Mouse (Mus musculus) frontal cortex, postnatal 10 days (tissue): ENCODE results near the gene Zdhhc5.
"Not testable (repeated sequence)": the region's sequence is repeated elsewhere in the genome, so short reads cannot be mapped to it uniquely, and the experiment has no call there.

ENCODE experiments used
- DNase-seq, 2 experiments: peaks; one replicate each; pipeline ENCODE4 v3.0.0; 2022; ENCODE audit warnings: low spot score in 2 of 2, mixed read lengths in 1 of 2

The Zdhhc5 gene

DNA sequence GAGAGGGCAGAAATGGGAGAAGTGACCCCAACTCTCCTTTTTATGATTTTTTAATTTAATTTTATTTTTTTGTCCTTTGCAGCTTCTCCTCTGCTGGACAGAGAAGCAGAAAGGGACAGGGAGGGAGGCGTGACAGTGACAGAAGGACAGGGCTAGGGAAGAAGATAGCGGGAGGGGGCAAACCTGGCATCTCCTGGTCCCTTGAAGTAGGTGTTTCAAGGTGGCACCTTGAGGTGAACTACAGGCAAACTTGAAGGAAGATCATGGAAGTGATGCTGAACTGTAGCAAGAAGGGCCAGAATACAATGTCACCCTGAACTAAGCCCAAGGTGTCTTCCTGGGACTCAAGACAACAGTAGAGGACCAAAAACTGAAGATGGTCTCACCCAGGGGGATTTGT lies 19.9 kb upstream of the Zdhhc5 start:
- no peak for DNase-seq

DNA sequence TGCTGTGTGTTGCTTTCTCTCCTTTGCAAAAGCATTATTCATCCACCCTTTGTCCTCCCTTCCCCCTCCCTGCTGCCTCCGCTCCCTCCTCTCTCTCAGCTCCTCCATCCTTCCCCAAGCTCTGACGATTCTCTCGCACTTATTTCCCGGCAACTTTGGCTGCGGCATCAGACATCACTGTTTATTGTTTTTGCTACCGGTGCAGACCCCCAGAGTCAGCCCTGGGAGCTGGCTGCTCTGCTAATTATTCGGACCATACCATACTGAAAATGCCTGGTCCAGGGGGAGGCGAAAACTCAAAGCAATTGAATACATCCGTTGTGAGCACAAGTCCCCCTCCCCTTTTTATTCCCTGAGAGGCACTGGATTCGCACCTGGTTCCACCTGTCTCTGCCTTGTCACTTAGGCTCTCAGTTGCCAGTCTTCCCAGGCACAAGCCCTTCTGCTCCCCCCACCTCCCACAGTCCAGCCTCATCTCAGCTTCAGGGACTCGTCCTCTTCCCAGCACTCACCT lies 19.4 kb upstream of the Zdhhc5 start:
- DNase-seq = peak in 1 of 2 experiments; percentile 35

DNA sequence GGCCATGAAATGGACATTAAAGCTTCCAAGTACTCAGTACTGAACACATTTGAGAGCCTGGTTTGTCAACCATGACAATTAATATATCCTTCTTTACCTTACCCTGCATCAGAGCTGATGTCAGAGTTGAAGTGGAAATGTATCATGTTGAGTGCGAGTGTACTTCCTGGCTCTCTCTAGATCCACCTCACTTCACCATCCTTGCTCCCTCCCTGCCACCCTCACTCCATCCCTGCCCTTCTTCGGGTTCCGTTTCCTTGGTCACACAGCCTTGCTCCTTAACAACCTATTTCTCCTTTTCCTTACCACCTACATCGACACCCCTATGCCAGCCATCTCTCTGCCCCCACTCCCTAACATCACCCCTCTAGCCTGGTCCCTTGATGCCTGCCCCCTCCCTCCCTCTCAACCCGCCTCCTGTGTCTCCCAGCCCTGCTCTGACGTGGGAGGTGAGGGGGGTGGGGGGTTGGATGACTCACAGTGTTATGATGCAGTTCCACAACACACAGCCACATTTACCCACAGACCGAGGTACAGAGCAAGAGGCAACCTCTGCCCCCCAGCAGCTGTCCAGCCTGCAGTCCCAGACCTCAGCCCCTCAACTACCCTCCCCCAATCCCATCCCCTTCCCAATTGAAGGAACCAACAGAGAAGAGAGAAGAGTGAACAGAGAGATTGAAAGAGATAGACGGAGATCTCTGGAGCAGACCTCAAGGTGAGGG lies 18.8 kb upstream of the Zdhhc5 start, which contains the start of gene Ypel4:
Gene Ypel4, plus strand, starts transcription at position 480 of the 722 bp plus-strand sequence.
- DNase-seq = peak; percentile 63 to 69

DNA sequence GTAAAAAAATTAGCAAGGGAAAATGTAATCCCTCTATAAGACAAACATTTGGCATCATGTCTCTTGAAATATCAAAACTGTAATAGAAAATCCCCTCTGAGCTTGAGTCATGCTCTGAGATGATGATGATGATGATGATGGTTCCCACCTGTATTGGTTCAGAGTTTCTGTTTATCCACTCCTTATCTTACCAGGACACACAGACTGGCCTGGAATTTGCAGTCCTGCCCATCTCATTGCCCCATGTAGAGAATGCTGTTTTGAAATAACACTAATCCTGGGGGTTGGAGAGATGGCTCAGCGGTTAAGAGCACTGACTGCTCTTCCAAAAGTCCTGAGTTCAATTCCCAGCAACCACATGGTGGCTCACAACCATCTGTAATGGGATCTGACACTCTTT lies 17.4 kb upstream of the Zdhhc5 start:
- no peak for DNase-seq

DNA sequence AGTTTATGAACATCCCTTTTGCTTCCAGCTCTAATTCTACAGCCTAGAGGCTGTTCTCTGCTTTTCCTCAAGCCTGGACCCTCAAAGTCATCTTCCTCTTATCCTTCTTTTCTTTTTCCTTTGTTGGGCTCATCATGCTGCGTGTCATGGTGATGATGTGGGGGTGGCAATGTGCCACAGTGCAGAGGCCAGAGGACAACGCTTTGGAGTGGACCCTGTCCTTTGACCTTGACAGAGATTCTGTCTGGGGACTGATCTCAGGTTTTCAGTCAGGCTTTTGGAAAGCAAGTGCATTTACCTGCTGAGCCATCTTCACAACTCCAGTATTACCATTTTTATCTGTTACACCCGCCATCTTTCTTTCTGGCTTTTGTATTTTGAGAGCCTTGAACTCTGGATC lies 16.2 kb upstream of the Zdhhc5 start:
- DNase-seq = no peak

DNA sequence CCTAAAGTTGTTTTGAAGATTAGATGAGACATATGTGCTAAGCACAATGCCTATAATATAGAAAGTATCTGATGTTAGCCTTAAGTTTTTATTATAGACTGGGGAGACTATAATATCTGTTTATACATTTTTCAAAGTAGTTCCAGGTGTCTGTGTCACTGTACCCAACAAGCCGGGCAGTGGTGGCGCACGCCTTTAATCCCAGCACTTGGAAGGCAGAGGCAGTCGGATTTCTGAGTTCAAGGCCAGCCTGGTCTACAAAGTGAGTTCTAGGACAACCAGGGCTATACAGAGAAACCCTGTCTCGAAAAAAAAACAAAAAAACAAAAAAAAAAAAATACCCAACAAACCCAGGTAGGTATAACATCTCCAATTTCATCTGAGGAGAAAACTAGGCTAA lies 13.2 kb upstream of the Zdhhc5 start:
- DNase-seq = not testable (repeated sequence)

DNA sequence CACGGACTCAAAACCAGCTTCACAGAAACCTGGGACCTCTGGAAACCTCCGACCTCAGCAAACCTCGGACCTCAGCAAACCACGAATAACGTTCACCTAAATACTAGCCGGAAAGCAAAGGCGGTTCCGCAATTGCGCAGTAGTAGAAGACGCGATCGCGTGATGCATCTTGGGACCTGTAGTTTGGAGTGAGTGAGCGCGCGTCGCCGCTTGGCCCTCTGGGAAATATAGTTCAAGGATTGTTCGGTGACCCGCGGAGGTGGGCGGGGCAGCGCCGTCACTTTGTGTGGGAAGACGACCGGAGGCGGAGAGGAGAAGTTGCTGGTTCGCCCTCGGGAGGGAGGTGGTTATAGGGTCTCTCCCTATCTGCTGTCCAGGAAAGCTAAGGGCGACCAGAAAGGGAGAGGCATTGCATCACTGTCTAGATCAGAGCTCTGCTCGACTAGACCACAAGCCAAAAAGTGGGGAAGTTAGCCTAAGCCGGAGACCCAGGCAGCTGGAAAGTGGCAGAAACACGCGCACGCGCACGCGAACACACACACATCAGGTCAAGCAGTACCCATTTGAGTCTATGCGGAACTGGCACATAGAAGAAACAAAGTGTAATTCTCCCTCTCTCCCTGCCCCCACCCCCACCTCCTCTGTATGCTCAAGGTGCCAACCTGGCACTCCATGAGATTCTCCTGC lies 12.3 kb upstream of the Zdhhc5 start, which contains the start of gene Clp1:
Gene Clp1, minus strand, starts transcription at position 179 of the 687 bp plus-strand sequence.
- peak; percentile 92 to 94 for DNase-seq

DNA sequence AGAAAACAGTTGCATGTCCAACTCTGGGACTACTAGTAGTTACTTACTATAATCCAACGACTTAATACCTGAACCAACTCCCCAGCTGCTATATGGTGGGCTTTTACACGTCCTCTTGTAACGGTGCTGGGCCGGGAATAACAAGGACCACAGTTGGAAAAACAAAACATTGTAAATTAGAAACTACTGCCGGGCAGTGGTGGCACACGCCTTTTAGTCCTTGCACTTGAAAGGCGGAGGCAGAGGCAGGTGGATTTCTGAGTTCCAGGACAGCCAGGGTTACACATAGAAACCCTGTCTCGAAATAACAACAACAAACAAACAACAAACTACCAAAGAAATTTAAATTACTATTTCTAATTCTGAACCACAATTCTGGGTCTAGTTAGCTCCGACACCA lies 11.7 kb upstream of the Zdhhc5 start:
- no peak for DNase-seq

DNA sequence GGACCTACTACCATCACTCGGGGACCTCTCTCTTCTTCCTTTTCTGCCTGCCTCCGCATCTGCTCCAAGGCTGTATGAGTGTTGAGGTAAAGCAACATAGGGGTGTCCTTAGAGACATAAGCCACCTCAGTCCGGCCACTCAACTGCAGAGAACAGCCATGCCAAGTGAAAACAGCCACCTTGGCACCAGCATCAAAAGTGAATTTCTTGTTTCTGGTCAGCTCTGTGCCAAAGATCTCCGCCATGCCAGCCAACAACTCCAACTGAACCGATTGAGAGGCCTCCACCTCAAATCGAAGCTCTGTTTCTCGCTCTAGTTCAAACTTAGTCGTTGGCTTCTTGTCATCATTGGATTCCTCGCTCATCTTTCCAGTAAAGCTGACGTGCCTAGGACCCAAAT lies 10.8 kb upstream of the Zdhhc5 start:
- no peak for DNase-seq

DNA sequence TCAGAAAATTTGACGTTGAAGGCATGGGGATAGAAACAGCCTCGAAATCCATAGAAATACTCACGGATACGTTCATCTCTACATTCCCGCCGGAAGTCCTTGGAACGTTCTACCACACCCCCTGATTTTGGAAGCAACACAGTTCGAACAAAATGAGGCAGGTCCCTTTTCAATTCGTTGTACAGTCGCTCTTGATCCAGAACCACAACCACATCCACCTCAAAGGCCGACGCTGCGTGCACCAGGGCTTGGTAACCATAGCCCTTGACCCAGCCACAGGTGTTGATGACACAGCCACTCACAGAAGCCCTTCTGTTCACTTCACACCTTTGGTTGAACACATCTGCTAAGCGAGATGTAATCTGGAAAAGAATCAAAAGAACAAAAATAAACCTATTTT lies 8.9 kb upstream of the Zdhhc5 start:
- no peak for DNase-seq

DNA sequence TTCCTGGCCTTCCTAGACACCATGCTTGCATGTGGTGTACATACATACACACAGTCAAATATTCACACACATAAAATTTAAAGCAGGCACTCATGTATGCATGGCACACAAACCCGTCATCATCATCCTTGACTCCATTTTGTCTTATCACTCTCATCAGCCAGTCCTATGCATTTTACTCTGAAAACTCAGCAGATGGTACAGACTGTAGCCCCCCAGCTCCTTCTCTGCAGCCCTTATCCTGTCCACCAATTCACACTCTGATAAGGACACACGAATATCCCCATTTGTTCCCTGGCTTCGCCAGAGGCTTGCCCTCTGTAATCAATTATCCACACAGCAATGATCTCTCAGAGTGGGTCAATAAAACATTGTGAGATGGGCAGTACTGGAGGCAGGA lies 6.2 kb upstream of the Zdhhc5 start:
- DNase-seq = no peak

DNA sequence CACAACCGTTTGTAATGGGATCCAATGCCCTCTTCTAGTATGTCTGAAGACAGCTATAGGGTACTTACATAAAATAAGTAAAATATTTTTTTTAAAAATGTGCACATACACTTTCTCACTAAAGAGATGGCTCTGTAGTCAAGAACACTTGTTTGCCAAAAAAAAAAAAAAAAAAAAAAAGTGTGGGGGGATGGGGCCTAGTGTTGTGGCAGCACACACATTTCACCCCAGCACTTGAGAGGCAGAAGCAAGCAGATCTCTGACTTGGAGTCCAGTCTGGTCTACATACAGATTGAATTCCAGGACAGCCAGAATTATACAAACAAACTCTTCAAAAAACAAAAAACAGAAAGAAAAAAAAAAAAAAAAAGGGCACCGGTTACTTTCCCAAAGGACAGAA lies 5.7 kb upstream of the Zdhhc5 start:
- no peak for DNase-seq

DNA sequence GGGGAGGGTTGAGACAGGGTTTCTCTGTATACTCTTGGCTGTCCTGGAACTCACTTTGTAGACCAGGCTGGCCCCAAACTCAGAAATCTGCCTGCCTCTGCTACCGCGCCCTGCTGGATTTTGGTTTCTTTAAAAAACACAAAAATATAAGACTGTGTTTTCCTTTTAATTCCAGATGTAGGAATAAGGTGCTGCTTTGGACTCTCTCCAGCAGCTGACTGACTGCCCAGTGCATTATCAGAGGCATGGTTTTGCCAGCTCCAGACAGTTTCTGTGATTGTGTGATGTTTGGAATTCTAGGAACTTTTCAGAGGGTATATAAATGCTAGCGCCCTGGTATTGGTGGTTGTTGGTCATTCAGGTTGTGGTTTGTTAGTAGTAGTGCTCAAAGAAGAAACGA lies 2.4 kb upstream of the Zdhhc5 start:
- DNase-seq = no peak

DNA sequence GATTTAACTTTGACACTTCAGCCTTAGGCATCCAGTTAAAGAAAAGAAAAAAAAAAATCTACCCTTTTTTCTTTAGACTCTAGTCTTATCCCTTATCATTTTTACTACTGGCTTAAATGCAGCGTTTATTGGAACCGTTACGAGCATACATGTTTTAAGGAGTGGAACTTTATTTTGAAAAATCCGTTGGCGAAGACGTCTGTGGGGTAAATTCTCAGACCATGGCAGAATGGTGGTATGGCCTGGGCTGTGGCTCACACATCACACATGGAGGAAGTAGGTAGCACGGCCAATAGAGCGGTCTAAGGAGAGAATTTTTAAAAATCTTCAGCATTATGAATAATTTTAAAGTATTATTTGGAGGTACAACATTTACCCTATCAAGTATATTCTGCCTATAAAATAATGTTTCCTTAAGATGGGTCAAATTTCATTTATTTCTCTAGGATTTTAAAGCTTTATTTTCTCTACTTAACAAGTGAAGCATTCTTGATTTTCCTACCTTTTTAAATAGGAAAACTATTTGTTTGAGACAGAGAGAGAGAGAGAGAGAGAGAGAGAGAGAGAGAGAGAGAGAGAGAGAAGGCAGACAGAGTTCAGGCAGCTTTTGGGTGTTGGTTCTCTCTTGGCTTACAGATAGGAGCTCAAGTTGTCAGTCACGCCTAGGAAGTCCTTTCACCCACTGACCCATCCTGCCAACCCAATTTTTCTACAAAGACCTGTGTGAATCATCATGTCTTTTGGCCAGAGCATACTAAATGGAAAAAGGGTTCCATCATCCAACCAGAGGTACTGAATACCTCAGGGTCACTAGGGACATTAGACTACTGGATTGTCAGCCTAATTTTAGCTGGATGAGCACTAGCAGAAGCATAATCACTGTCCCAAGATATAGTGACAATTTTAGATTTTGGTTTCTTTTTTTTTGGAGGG lies 1.7 kb upstream of the Zdhhc5 start:
- DNase-seq = no peak

DNA sequence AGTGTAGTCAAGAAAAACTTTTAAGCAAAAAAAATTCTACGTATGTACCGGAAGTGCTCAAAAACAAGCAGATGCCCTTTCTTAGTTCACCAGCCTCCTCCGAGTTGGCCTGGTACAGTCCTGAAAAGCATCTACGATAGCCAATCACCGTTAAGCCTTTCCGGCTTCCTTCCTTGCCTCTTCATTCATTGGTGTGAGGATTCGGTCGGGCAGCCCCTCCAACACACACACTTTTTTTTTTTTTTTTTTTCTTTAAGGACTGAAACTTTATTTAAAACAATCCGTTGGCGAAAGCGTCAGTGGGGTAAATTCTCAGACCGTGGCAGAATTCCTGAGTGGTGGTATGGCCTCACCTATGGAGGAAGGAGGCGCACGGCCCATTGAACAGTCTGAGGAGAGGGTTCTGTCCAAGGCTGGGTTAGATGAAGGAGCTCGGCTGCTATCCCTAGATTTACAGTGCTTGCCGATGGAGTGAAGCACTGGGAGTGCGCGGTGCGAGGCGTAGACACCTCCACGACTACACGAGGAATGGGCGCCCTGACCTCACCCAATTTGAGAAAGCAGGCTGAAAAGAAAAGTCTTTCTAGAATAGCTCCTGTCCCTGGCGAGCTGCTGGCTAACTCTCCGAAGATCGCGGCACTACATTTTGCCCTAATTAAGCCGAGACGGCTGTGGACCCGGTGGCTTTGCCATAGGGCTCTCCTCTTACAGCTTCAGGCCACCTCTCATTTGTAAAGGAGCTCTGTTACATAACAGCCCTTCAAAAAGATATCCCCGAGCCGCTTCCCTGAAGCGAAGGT lies 782 bp upstream of the Zdhhc5 start:
- DNase-seq = peak in 1 of 2 experiments; percentile 91

DNA sequence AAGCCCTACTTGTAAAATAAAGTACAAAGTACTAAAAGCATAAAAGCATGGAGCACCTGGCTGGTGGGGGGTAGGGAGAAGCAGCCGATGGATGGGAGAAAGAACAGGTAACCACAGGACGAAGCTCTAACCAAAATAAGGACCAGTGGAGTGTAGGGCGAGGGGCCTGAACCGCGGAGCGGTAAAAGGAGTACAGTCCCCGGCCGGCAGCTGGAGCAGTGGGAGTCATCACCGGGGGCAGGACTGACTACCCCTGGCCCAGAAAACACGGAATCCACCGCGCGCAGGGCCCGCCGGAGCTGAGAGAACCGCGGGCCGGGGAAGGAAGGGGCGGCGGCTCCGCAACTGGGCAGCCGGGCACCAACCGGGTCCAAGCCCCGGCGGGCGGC lies 564 bp downstream of the Zdhhc5 start:
- DNase-seq = no peak

DNA sequence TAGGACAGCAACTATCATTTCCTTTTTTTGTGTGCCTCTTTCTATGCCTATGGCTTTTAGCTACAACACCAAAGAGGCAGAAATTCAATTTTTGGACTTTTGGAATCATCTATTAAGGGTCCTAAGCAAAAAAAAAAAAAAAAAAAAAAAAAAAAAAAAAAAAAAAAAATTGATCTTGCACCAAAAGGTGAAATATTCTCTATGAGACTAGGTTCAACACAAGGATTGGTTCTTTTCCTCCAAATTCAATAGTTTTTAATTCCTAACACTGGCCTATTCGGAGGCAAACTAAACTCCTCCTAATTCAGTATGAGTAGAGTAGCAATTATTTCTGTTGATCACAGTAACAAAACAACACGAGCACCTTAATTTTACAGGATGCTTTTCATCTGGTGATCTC lies 3.1 kb downstream of the Zdhhc5 start:
- no peak for DNase-seq

DNA sequence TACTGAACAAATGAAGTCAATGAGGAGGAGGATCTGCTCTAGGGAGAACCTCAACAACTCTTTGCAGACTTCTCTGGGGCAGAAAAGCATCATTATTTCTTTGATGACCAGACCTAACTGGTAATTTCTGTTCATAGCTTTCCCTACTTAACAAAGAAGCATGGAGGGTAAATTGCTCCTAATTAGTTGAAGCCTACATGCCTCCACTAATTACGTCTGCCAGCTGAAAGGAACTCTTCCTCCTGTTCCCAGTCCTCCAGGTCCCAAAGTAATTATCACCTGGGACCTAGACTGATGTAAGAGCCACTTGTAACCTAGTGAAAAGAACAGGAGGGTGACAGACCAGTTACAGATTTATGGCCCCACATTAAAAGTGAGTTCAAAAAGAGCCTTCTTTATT lies 7.5 kb downstream of the Zdhhc5 start:
- DNase-seq = no peak

DNA sequence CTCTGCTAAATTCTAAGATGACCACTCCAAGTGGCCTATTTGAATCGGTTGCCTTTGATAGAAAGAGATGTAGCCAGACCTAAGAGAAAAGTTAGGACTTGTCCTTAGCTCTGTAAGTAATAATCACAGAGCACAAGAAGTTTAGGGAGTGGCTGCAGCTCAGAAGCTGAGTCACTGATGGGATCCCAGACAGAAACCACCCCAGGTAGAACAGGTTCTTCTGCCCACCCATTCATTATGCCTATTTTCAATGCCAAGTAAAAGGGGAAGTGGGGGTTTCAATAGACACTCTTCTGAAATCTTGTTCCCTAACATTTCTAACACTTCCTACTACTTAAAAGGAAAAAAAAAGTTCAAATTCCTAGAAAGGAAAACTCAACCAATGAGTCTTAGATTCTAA lies 9.7 kb downstream of the Zdhhc5 start:
- DNase-seq = no peak

DNA sequence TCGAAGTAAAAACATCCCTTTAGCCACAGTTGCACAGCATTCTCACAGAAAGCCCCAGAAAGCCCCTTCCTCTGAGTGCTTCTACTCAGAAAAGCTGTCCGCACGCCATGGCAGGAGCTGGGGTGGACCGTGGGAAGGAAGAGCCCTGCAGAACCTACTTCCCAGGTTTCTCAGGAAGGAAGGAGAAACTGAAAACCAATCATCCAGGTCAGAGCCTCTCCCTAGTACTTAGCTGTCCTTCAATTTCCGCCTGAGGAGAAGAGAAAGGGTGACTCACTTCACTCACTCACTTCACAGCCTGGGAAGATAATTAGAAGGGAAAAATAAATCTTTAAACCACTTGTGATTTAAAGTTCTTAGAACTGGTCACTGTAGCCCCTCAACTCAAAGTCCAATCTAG lies 10.7 kb downstream of the Zdhhc5 start:
- DNase-seq = no peak

DNA sequence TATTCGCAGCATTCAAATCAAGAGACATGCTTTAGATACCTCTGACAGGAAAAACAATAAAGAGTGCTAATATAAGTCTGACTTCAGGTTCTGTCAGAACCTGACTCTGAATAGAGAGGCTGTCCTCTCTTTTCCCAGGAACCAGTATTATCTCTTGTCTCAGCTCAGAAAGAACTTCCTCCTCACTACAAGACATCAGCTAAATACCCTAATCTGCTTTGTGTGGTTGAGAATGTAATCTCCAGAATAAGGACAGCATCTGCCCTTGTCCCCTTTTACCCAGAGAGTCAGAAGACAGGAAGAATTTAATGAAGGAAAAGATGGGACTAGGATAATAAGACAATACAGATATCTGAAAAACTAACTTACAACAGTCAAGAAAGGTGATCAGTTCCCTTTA lies 11.5 kb downstream of the Zdhhc5 start:
- DNase-seq = no peak
